Mouse (Mus musculus) lung, embryonic 14.5 days (tissue): ENCODE data around the gene Ctsa. TPM values are rescaled to one million over a fixed set of nuclear protein-coding genes. Genes with fewer than 3 reads are reported as not detected.

Source experiments
- ATAC-seq: fragments of 200-750 bp; cut with Nextera tagmentation; 2 replicates; pipeline ENCODE4 v1.8.0; 2017; ENCODE audit warnings: mild to moderate bottlenecking, moderate TSS enrichment, moderate library complexity; ENCODE audit not compliant: insufficient read depth
- DNase-seq: peaks from one replicate; pipeline ENCODE4 v3.0.0-alpha.2; 2015
- H3K27ac ChIP-seq: fragments of 300-500 bp; sonication (generic); 2 replicates; pipeline ENCODE4 v1.5.1; 2014; ENCODE audit warnings: low read depth, mild to moderate bottlenecking, moderate library complexity
- H3K27me3 ChIP-seq: fragments of 300-500 bp; sonication (generic); 2 replicates; pipeline ENCODE4 v1.6.1; 2014; ENCODE audit warnings: low read length, control low read depth; ENCODE audit not compliant: insufficient read depth
- H3K36me3 ChIP-seq: fragments of 300-500 bp; sonication (generic); 2 replicates; pipeline ENCODE4 v1.6.1; 2014; ENCODE audit warnings: control low read depth; ENCODE audit not compliant: insufficient read depth
- H3K4me1 ChIP-seq: fragments of 300-500 bp; sonication (generic); 2 replicates; pipeline ENCODE4 v1.6.1; 2014; ENCODE audit warnings: antibody characterized with exemption, control low read depth; ENCODE audit not compliant: insufficient read depth
- H3K4me2 ChIP-seq: fragments of 300-500 bp; sonication (generic); 2 replicates; pipeline ENCODE4 v1.6.1; 2014; ENCODE audit warnings: mild to moderate bottlenecking
- H3K4me3 ChIP-seq: fragments of 300-500 bp; sonication (generic); 2 replicates; pipeline ENCODE4 v1.5.1; 2014; ENCODE audit warnings: low read depth, low read length
- H3K9ac ChIP-seq: fragments of 300-500 bp; sonication (generic); 2 replicates; pipeline ENCODE4 v1.6.1; 2014
- H3K9me3 ChIP-seq: fragments of 300-500 bp; sonication (generic); 2 replicates; pipeline ENCODE4 v1.6.1; 2016; ENCODE audit warnings: low read depth, low read length, control low read depth
- CTCF ChIP-seq: IDR thresholded peaks from 2 replicates; pipeline ENCODE4 v1.5.1; 2016; ENCODE audit warnings: antibody characterized with exemption, low read depth
- WGBS: fragments of 180-500 bp; shearing (Covaris S2); extraction: QIAGEN DNeasy Blood & Tissue Kit; methylation state at CpG from one replicate; pipeline ENCODE4 v1.1.7; 2014; 5-methylcytosine and 5-hydroxymethylcytosine counted together
- polyA plus RNA-seq: library from polyadenylated mRNA; unstranded; fragments of >200 nt; fragmentation: Nextera tagmentation; extraction: Ambion mirVana; gene quantifications from 2 replicates; pipeline ENCODE4 v1.2.1, GENCODE M21; 2014

Ctsa gene
- polyA plus RNA-seq, 1 experiment from 2014 or later = 114 TPM

- TF ChIP-seq CTCF = no peak
- ATAC-seq (no peak), DNase-seq (no peak)
- Histone ChIP-seq H3K4me1 (no peaks in the 10 kb centered on the region), H3K27me3 (no peaks in the 10 kb centered on the region), H3K9ac (no peak overlapping the region), H3K27ac (no peak overlapping the region), H3K4me2 (no peak overlapping the region), H3K9me3 (no peaks in the 10 kb centered on the region), H3K36me3 (peaks cover 100% of the 10 kb centered on the region), H3K4me3 (no peak overlapping the region)
- WGBS = 75% methylated on average over 2 of the region's 2 CpGs
Measured at GRCm38 (mm10) chr2:164889960-164890359, 57.3 kb downstream of the Ctsa start.

Other genes starting within 250 kb of the Ctsa start
- 0.65 and 0.95 TPM in 2 replicates for gene Wfdc6a, start 247.4 kb upstream of the Ctsa start, polyA plus RNA-seq
- not detected in 2 replicates for gene Eppin, start 239.3 kb upstream of the Ctsa start, polyA plus RNA-seq
- gene Wfdc6b, start 219.4 kb upstream of the Ctsa start, polyA plus RNA-seq = not detected in 2 replicates
- not detected in 2 replicates for gene Wfdc8, start 219.2 kb upstream of the Ctsa start, polyA plus RNA-seq
- gene Wfdc16, start 194.1 kb upstream of the Ctsa start, polyA plus RNA-seq = not detected in 2 replicates
- not detected in 2 replicates for gene Wfdc10, start 176.8 kb upstream of the Ctsa start, polyA plus RNA-seq
- gene Wfdc9, start 176.3 kb upstream of the Ctsa start, polyA plus RNA-seq = not detected in 2 replicates
- not detected in 2 replicates for gene Wfdc11, start 158.8 kb upstream of the Ctsa start, polyA plus RNA-seq
- gene Wfdc13, start 147.8 kb upstream of the Ctsa start, polyA plus RNA-seq = not detected in 2 replicates
- not detected in 2 replicates for gene Spint4, start 134.4 kb upstream of the Ctsa start, polyA plus RNA-seq
- gene Spint5, start 117.6 kb upstream of the Ctsa start, polyA plus RNA-seq = not detected in 2 replicates
- gene Wfdc3, start 86.9 kb upstream of the Ctsa start, polyA plus RNA-seq = 1.3 and 1.4 TPM in 2 replicates
- gene Dnttip1, start 86.9 kb upstream of the Ctsa start, polyA plus RNA-seq = 74.7 and 77.6 TPM in 2 replicates
- gene Ube2c, start 63.0 kb upstream of the Ctsa start, polyA plus RNA-seq = 586 and 619 TPM in 2 replicates
- not detected in 2 replicates for gene Tnnc2, start 52.9 kb upstream of the Ctsa start, polyA plus RNA-seq
- 19.1 and 21.3 TPM in 2 replicates for gene Snx21, start 47.0 kb upstream of the Ctsa start, polyA plus RNA-seq
- gene Acot8, start 28.0 kb upstream of the Ctsa start, polyA plus RNA-seq = 16.2 and 17.8 TPM in 2 replicates
- gene Zswim3, start 27.8 kb upstream of the Ctsa start, polyA plus RNA-seq = 6.7 and 7.0 TPM in 2 replicates
- 20.8 and 21.1 TPM in 2 replicates for gene Zswim1, start 10.2 kb upstream of the Ctsa start, polyA plus RNA-seq
- gene Spata25, start 4.3 kb upstream of the Ctsa start, polyA plus RNA-seq = not detected in 2 replicates
- 6.3 and 6.6 TPM in 2 replicates for gene Neurl2, start 583 bp downstream of the Ctsa start, polyA plus RNA-seq
- gene Pltp, start 24.8 kb downstream of the Ctsa start, polyA plus RNA-seq = 122 and 126 TPM in 2 replicates
- 76.9 and 83.0 TPM in 2 replicates for gene Pcif1, start 46.4 kb downstream of the Ctsa start, polyA plus RNA-seq
- 14.8 and 15.8 TPM in 2 replicates for gene Zfp335, start 78.9 kb downstream of the Ctsa start, polyA plus RNA-seq
- gene Mmp9, start 107.9 kb downstream of the Ctsa start, polyA plus RNA-seq = 0.24 and 0.25 TPM in 2 replicates
- gene Slc12a5, start 127.9 kb downstream of the Ctsa start, polyA plus RNA-seq = 0.57 and 1.6 TPM in 2 replicates
- 72.8 and 81.6 TPM in 2 replicates for gene Ncoa5, start 202.0 kb downstream of the Ctsa start, polyA plus RNA-seq
- gene Cd40, start 222.8 kb downstream of the Ctsa start, polyA plus RNA-seq = 20.3 and 22.1 TPM in 2 replicates